Mouse (Mus musculus) monocyte, adult 5-6 weeks (primary cell): ENCODE data around the gene Exosc3. TPM values are rescaled to one million over a fixed set of nuclear protein-coding genes. Genes with fewer than 3 reads are reported as not detected.

Experiments used
- ATAC-seq: fragments of 153-309, 156-312 bp; replicated peaks from 2 replicates; pipeline ENCODE4 v1.8.0; 2017; ENCODE audit warnings: mild to moderate bottlenecking; ENCODE audit not compliant: low TSS enrichment, insufficient number of reproducible peaks, severe bottlenecking, poor library complexity, low FRiP score
- total RNA-seq: library from RNA; stranded (forward); fragments of 200-1000, 200-491, 200-594 nt; gene quantifications from 3 replicates; pipeline ENCODE4 v1.2.3, GENCODE M21; 2017

Exosc3 gene
- total RNA-seq, 1 experiment from 2014 or later = 178 TPM

DNA sequence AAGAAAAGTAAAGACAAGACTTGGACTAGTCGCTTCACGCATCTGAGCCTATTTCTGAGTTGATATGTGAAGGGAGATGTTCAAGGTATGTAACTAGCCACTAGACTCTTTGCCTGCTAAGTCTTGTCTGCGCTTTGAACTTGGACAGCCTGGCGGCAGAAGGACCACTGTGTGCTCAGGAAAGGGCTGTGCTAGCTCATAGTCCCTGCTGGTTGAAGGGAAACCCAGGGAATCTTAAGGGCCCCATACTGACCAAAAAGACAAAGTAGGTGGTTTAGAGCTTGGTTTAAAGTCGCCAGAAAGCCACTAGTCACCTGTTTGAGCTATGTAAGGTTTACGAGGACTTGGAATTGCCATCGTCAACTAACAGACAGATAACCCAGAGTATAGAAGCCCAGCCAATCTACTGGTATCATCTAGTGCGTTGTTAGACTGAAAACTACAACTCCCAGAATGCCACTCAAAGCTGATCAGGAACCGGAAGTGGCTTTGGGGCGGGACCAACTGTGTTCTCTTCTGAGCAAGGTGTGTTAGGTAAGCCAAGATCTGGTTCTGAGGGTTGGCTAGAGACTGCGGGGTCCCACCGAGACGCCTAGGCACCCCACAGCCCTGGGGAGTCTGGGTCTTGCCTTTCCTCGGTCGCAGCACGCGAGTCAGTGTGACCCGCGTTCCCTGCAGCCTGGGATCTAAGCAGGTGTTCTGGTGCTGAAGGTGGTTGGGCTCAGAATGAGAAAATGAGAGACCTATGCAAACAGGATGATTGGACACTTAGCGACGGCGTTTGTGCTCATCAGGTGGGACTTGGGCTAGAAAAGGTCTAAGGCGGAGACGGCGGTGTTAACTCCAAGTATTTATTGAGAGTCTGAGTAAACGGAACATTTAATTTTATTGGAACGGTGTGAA, 45.6 kb downstream of the Exosc3 start, which contains the start of gene Trmt10b:
TSS of gene Trmt10b (plus strand) at position 466 of the 903 bp plus-strand sequence.
- peak; percentile 95 for ATAC-seq

DNA sequence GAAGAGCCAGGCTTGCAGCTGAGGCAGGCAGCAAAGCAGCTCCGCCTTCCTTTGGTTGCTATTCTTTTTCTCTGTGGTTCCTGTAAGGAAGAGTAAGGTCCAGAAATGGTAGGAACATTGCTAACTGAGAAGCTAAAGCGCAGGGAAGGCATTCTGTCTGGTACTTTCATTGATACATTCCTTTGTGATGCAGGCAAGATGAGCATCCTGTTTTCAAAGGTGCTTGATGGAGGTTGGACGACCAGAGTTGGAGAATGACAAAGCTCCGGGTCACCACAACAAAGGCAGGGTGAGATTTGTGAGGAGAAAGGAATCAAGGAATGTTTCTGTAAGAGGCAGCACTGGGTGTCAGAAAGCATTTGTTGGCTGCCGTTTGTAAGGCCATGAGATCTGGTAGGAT, 54.6 kb downstream of the Exosc3 start:
- no peak for ATAC-seq

DNA sequence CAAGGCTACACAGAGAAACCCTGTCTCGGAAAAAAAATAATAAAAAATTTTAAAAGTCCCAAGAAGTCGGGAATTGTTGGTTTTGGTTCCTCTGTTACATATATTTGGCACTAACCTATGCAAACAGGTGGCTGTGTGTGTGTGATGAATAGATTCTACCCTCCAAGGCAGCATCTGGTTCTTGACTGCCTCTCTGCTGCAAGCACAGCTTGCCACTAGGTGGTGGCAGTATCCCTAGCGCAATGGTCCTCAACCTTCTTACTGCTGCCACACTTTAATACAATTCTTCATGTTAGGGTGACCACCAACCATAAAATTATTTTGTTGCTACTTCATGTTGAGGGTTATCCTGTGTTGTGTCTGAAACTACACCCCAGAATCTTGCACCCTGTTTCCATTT, 56.2 kb downstream of the Exosc3 start:
- ATAC-seq = no peak

DNA sequence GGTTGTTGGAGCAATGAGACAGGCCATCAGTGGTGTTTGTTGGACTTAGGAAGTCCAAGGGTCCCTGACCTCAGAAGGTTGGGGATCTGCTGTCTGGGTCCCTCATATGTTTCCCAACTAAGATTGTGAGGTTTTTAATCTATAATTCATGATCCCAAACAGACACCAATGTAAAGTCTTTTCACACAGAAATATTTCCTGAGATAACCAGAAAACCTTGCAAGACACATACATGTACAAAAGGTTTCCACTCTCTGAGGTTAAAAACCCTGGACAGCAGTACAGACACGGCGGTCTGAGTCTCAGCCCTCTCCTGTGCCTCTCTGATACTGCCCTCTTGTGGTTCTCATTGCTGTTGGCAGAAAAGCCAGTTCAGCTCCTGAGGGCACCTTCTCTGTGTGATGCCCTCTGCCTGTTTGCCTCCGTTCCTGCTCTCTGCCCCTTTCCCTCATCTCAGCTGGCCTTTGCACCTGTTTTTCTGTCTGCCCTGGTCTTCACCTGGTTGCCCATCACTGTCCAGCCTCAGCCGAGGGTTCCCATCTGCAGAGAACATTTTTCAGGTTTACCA, 62.5 kb downstream of the Exosc3 start:
- peak; percentile 38; the same call in 1 of the 2 replicates for ATAC-seq

DNA sequence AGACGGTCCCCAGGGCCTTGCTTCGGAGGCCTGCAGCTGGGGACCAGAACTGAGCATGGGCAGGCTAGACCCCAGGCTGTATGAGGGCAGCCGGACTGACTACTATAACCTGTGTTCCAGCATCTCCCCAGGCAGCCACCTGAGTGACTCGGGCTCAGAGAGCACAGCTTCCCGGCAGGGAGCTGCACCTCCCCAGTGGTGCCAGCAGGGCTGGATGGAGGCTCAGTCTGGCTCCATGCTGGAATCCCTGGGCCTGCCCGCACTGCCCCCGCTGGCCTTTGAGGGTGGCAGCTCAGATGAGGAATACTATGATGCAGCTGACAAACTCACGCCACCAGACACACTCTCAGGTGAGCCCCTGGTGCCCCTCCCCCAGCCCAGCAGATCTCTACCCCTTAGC, 63.2 kb downstream of the Exosc3 start:
- 0 out of 2 replicates have a peak, but pooled peaks have one; percentile 7 for ATAC-seq

DNA sequence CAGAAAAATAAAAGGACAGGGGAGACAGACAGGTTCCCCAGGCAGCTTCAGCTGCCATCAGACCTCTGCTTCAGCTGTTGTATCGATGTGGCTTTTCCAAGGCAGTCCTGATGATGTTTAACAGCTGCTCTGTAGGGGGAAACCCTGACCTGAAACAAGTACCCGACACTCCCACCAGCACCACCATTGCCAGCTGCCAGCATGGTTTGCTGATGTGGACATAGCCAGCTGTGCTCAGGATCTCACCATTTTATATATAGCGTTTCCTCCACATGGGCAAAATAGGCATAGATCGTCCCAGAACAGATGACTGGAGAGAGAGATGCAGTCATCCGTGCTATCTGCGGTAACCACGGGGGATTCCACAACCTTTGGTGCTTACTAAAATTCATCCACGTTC, 66.8 kb downstream of the Exosc3 start:
- ATAC-seq = no peak

DNA sequence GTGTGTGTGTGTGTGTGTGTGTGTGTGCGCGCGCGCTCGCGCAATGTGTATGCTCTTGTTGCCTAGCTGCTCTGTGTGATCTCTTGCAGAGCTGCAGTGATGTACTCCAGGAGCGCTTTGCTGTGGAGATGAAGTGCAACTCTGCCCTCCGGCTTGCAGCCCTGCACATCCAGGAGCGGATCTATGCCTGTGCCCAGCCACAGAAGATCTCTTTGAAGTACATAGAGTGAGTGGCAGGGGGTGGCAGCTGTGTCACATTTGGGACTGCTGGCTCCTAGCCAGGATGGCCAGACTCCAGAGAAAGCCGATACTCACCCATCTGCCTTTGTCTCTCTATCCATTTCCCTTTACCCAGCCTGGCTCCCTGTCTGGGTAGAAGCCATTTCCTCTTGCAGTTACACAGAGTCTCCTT, 71.5 kb downstream of the Exosc3 start:
- no peak for ATAC-seq

DNA sequence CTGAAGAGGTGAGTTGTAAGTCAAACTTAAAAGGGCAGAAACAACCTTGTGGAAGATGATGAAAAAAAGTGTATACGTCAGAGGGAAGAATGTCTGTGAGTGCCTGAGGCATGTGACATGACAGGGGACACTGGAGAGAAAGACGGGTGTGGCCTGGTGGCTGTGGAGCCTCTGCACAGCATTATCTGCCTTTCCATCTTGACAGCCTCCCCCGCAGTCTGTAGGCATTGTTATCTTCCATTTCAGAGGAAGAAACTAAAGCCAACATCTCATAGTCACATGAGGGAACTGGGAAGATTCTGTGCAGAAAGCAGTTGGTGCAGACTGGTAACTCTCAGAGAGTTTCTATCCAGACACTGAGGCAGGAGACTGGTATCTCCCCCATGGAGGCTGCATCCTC, 74.6 kb downstream of the Exosc3 start:
- ATAC-seq = no peak

Other genes with a start within 250 kb of the Exosc3 start
- 79.9 to 122 TPM (median 98.7 TPM) in 3 replicates for gene Tomm5, start 234.6 kb downstream of the Exosc3 start, total RNA-seq
- gene Frmpd1, start 157.9 kb downstream of the Exosc3 start, total RNA-seq = not detected in 3 replicates
- gene Trmt10b, start 45.6 kb downstream of the Exosc3 start, total RNA-seq = 17.1 to 19.6 TPM (median 18.9 TPM) in 3 replicates
- gene Dcaf10, start 631 bp downstream of the Exosc3 start, total RNA-seq = 12.7 to 17.0 TPM (median 12.9 TPM) in 3 replicates
- 43.4 to 47.8 TPM (median 44.2 TPM) in 3 replicates for gene Slc25a51, start 66.0 kb upstream of the Exosc3 start, total RNA-seq
- 1.0 to 3.3 TPM (median 1.1 TPM) in 3 replicates for gene Shb, start 189.7 kb upstream of the Exosc3 start, total RNA-seq